10 mouse cellular contexts compared by ENCODE assay signal in genomic region chr9:120676301-120676700, GRCm38 (mm10).
DNase-seq lines count a peak whose midpoint lies in the region; ATAC-seq and TF ChIP-seq lines count a peak whose summit lies in the region.
"Had no signal": no experiment of that assay in that cellular context is flagged by ENCODE, and none has a peak within 500 bp of the region (broad histone marks: within the 10 kb centered on the region; RNA-seq: fewer than 3 reads in every experiment).

No protein-coding gene starts in this region.

- no peak for TF ChIP-seq POLR2A in ES-Bruce4 (IDR thresholded peaks at IDR 0.05; ENCODE audit: insufficient read depth, low read length)

- TF ChIP-seq CTCF in intestine, postnatal 0 days (IDR thresholded peaks at IDR 0.05; ENCODE audit: low read depth) = no peak
- no peak for TF ChIP-seq CTCF in E14TG2a.4 (conservative IDR thresholded peaks at IDR 0.05; ENCODE audit: low read length)
- no peak for TF ChIP-seq CTCF in ES-Bruce4 (IDR thresholded peaks at IDR 0.05; ENCODE audit: low read depth, low read length)

- H3K9me3 ChIP-seq in intestine, embryonic 14.5 days (ENCODE audit: control insufficient read depth, low read length) = no peaks in the 10 kb centered on the region
- H3K9me3 ChIP-seq in intestine, postnatal 0 days (ENCODE audit: control insufficient read depth) = no peaks in the 10 kb centered on the region
- no peaks in the 10 kb centered on the region for H3K9me3 ChIP-seq in E14TG2a.4 (ENCODE audit: low read length)
- no peaks in the 10 kb centered on the region for H3K9me3 ChIP-seq in ES-Bruce4 (replicated peaks; ENCODE audit: control insufficient read depth, insufficient read depth, low read length, poor library complexity, severe bottlenecking)
- no peaks in the 10 kb centered on the region for H3K9me3 ChIP-seq in limb, embryonic 10.5 days (replicated peaks)
- H3K9me3 ChIP-seq: G1E had no signal

- no peak for TF ChIP-seq EP300 in ES-Bruce4 (IDR thresholded peaks at IDR 0.05; ENCODE audit: insufficient read depth, low read depth, low read length)

- WGBS in intestine, embryonic 14.5 days = 31% methylated on average over 9 of the region's 9 CpGs
- WGBS in intestine, postnatal 0 days = 48% methylated on average over 9 of the region's 9 CpGs
- 11% methylated on average over 9 of the region's 9 CpGs for WGBS in limb, embryonic 10.5 days

- H3K27me3 ChIP-seq in intestine, embryonic 14.5 days (replicated peaks; ENCODE audit: control insufficient read depth, insufficient read depth, low read length) = peaks cover 6% of the 10 kb centered on the region; the same call in 1 of the 2 replicates
- H3K27me3 ChIP-seq in intestine, postnatal 0 days (replicated peaks; ENCODE audit: control insufficient read depth, insufficient read depth, low read length) = peaks cover 2% of the 10 kb centered on the region; the same call in 1 of the 2 replicates
- peaks cover 19% of the 10 kb centered on the region for H3K27me3 ChIP-seq in E14TG2a.4 (ENCODE audit: insufficient read depth, low read length)
- H3K27me3 ChIP-seq in ES-Bruce4 (ENCODE audit: control insufficient read depth, insufficient read depth, low read length, poor library complexity, severe bottlenecking) = no peaks in the 10 kb centered on the region
- H3K27me3 ChIP-seq in limb, embryonic 10.5 days (ENCODE audit: low read depth, poor library complexity, severe bottlenecking) = peaks cover 29% of the 10 kb centered on the region

- H3K4me3 ChIP-seq in intestine, embryonic 14.5 days (ENCODE audit: low read depth, low read length) = no peak overlapping the region
- no peak overlapping the region for H3K4me3 ChIP-seq in intestine, postnatal 0 days (ENCODE audit: low read depth, low read length)
- H3K4me3 ChIP-seq in E14TG2a.4 (replicated peaks; ENCODE audit: low read length) (peak overlapping the region; percentile 67), ES-Bruce4 (ENCODE audit: low read depth, low read length) (no peak overlapping the region)
- H3K4me3 ChIP-seq in limb, embryonic 10.5 days = peak overlapping the region; percentile 49

- no peak overlapping the region for H3K27ac ChIP-seq in intestine, embryonic 14.5 days (ENCODE audit: low read depth)
- H3K27ac ChIP-seq in intestine, postnatal 0 days (ENCODE audit: low read depth, low read length) = no peak overlapping the region
- H3K27ac ChIP-seq in ES-Bruce4 (ENCODE audit: insufficient read depth, low read length) = peak overlapping the region; percentile 29; the same call in 1 of the 2 replicates
- H3K27ac ChIP-seq in limb, embryonic 10.5 days = no peak overlapping the region

- H3K9ac ChIP-seq in intestine, embryonic 14.5 days (ENCODE audit: low read length) = no peak overlapping the region
- no peak overlapping the region for H3K9ac ChIP-seq in intestine, postnatal 0 days (ENCODE audit: low read depth, low read length)
- H3K9ac ChIP-seq in ES-Bruce4 (ENCODE audit: low read depth, poor library complexity, severe bottlenecking) = peak overlapping the region; percentile 1

- peak overlapping the region; percentile 44; the same call in 1 of the 2 replicates for H3K4me2 ChIP-seq in intestine, embryonic 14.5 days (ENCODE audit: low read length)
- H3K4me2 ChIP-seq in intestine, postnatal 0 days (replicated peaks; ENCODE audit: low read depth) = no peak overlapping the region

- ATAC-seq in intestine, embryonic 14.5 days (replicated peaks; ENCODE audit: low FRiP score, low TSS enrichment, low read depth) = no peak
- ATAC-seq in intestine, postnatal 0 days = no peak
- ATAC-seq in granulocyte monocyte progenitor cell, adult 5-6 weeks (replicated peaks; ENCODE audit: poor library complexity, severe bottlenecking) = no peak

- no peaks in the 10 kb centered on the region for H3K36me3 ChIP-seq in intestine, embryonic 14.5 days (ENCODE audit: control insufficient read depth, insufficient read depth, low read length)
- H3K36me3 ChIP-seq in intestine, postnatal 0 days (ENCODE audit: control insufficient read depth, insufficient read depth) = no peaks in the 10 kb centered on the region
- H3K36me3 ChIP-seq in E14TG2a.4 (ENCODE audit: insufficient read depth, low read length) (no peaks in the 10 kb centered on the region), ES-Bruce4 (ENCODE audit: control insufficient read depth, insufficient read depth, low read length, poor library complexity, severe bottlenecking) (no peaks in the 10 kb centered on the region)
- no peaks in the 10 kb centered on the region for H3K36me3 ChIP-seq in limb, embryonic 10.5 days
- H3K36me3 ChIP-seq: G1E had no signal

- DNase-seq in intestine, embryonic 14.5 days (ENCODE audit: low spot score) = no peak
- no peak for DNase-seq in limb, embryonic 10.5 days (ENCODE audit: low spot score)
- DNase-seq in right cerebral cortex, postnatal 25 days = no peak
- no peak for DNase-seq in thymus, postnatal 25 days

- peaks cover 21% of the 10 kb centered on the region for H3K4me1 ChIP-seq in intestine, embryonic 14.5 days (replicated peaks; ENCODE audit: control insufficient read depth, insufficient read depth, low read length)
- no peaks in the 10 kb centered on the region for H3K4me1 ChIP-seq in intestine, postnatal 0 days (replicated peaks; ENCODE audit: control insufficient read depth, insufficient read depth, low read length)
- H3K4me1 ChIP-seq in E14TG2a.4 (replicated peaks; ENCODE audit: low read depth, low read length) = peaks cover 90% of the 10 kb centered on the region
- H3K4me1 ChIP-seq in ES-Bruce4 (ENCODE audit: control insufficient read depth, insufficient read depth, low read length) = peaks cover 11% of the 10 kb centered on the region
- H3K4me1 ChIP-seq in limb, embryonic 10.5 days = peaks cover 60% of the 10 kb centered on the region
- H3K4me1 ChIP-seq: megakaryocyte, embryonic 14.5 days had no signal

Comparison
In these comparisons a context has a peak if more than half of its experiments do, and no peak if none do; other contexts are left out.
1. H3K4me3 ChIP-seq: peak in E14TG2a.4 (single experiment) and limb, embryonic 10.5 days (single experiment); none in intestine, embryonic 14.5 days (single experiment), intestine, postnatal 0 days (single experiment) and ES-Bruce4 (single experiment).